Mouse (Mus musculus): Measurements from ENCODE around the gene Carhsp1. TPM values are rescaled to one million over a fixed set of nuclear protein-coding genes. Genes with fewer than 3 reads are reported as not detected.
A peak's percentile ranks its signal among the peaks of the same experiment; 100 is the strongest.

Gene Carhsp1
- polyA plus RNA-seq, 1 experiment = 80.6 TPM

- Histone ChIP-seq H3K4me1 (ENCODE audit: control insufficient read depth, insufficient read depth, low read length) (peaks cover 8% of the 10 kb centered on the region), H3K27ac (ENCODE audit: control insufficient read depth, insufficient read depth, low read depth, low read length) (no peak overlapping the region), H3K4me3 (ENCODE audit: control insufficient read depth, low read depth, low read length) (no peak overlapping the region), H3K36me3 (ENCODE audit: control insufficient read depth, insufficient read depth, low read length) (peaks cover 5% of the 10 kb centered on the region), H3K27me3 (ENCODE audit: control insufficient read depth, insufficient read depth, low read length) (no peaks in the 10 kb centered on the region)
- TF ChIP-seq POLR2A (IDR thresholded peaks at IDR 0.05; ENCODE audit: control insufficient read depth, low read depth, low read length) = no peak
- no peak for TF ChIP-seq CTCF (IDR thresholded peaks at IDR 0.05; ENCODE audit: control insufficient read depth, insufficient read depth, insufficient replicate concordance, low read depth, low read length)
These were observed 32.3 kb downstream of the Carhsp1 start for GRCm38 (mm10) chr16:8639466-8640191.

- Histone ChIP-seq H3K27me3 (ENCODE audit: control insufficient read depth, insufficient read depth, low read length) (no peaks in the 10 kb centered on the region), H3K4me1 (ENCODE audit: control insufficient read depth, insufficient read depth, low read length) (peaks cover 8% of the 10 kb centered on the region), H3K4me3 (ENCODE audit: control insufficient read depth, low read depth, low read length) (peak overlapping the region; percentile 99), H3K36me3 (ENCODE audit: control insufficient read depth, insufficient read depth, low read length) (peaks cover 3% of the 10 kb centered on the region), H3K27ac (ENCODE audit: control insufficient read depth, insufficient read depth, low read depth, low read length) (peak overlapping the region; percentile 98)
- TF ChIP-seq POLR2A (IDR thresholded peaks at IDR 0.05; ENCODE audit: control insufficient read depth, low read depth, low read length) (no peak), CTCF (IDR thresholded peaks at IDR 0.05; ENCODE audit: control insufficient read depth, insufficient read depth, insufficient replicate concordance, low read depth, low read length) (no peak)
These were observed 33.8 kb downstream of the Carhsp1 start for GRCm38 (mm10) chr16:8638131-8638530.

GRCm38 (mm10) chr16:8637217-8638051 lies 34.5 kb downstream of the Carhsp1 start, which contains the start of the genes Pmm2 and Tmem186:
Pmm2 (plus strand) TSS chr16:8637674.
Tmem186 (minus strand) TSS chr16:8637712.
- Histone ChIP-seq H3K4me3 (ENCODE audit: control insufficient read depth, low read depth, low read length) (peak within 1 kb of the TSS; percentile 99), H3K27ac (ENCODE audit: control insufficient read depth, insufficient read depth, low read depth, low read length) (peak within 1 kb of the TSS; percentile 98), H3K27me3 (ENCODE audit: control insufficient read depth, insufficient read depth, low read length) (no peaks in the 10 kb centered on the region), H3K36me3 (ENCODE audit: control insufficient read depth, insufficient read depth, low read length) (no peaks in the 10 kb centered on the region; the same call in 1 of the 2 replicates), H3K4me1 (ENCODE audit: control insufficient read depth, insufficient read depth, low read length) (peaks cover 8% of the 10 kb centered on the region)
- TF ChIP-seq POLR2A (IDR thresholded peaks at IDR 0.05; ENCODE audit: control insufficient read depth, low read depth, low read length) (peak; percentile 59), CTCF (IDR thresholded peaks at IDR 0.05; ENCODE audit: control insufficient read depth, insufficient read depth, insufficient replicate concordance, low read depth, low read length) (no peak)

DNA sequence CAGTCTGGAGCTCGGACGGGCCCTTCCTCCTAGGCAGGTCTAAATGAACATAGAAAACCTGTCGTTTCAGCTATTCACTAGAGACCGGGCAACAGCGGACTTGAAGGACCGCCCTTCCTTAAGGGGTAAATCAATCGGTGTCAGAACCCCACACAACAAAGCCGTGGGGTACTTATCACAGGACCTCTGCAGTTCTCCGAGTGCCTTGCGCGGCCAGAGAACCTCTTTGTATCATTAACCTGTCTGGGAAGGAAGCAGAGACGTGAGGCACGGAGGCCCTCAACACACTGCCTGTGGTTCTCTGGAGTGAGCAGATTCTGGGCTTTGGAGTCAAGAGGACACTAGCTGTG lies 35.1 kb downstream of the Carhsp1 start:
- Histone ChIP-seq H3K36me3 (ENCODE audit: control insufficient read depth, insufficient read depth, low read length) (no peaks in the 10 kb centered on the region; the same call in 1 of the 2 replicates), H3K4me1 (ENCODE audit: control insufficient read depth, insufficient read depth, low read length) (peaks cover 8% of the 10 kb centered on the region), H3K4me3 (ENCODE audit: control insufficient read depth, low read depth, low read length) (peak overlapping the region; percentile 99), H3K27ac (ENCODE audit: control insufficient read depth, insufficient read depth, low read depth, low read length) (peak overlapping the region; percentile 98), H3K27me3 (ENCODE audit: control insufficient read depth, insufficient read depth, low read length) (no peaks in the 10 kb centered on the region)
- TF ChIP-seq POLR2A (IDR thresholded peaks at IDR 0.05; ENCODE audit: control insufficient read depth, low read depth, low read length) (no peak), CTCF (IDR thresholded peaks at IDR 0.05; ENCODE audit: control insufficient read depth, insufficient read depth, insufficient replicate concordance, low read depth, low read length) (no peak)

- TF ChIP-seq POLR2A (IDR thresholded peaks at IDR 0.05; ENCODE audit: control insufficient read depth, low read depth, low read length) = no peak
- TF ChIP-seq CTCF (IDR thresholded peaks at IDR 0.05; ENCODE audit: control insufficient read depth, insufficient read depth, insufficient replicate concordance, low read depth, low read length) = no peak
- Histone ChIP-seq H3K27ac (ENCODE audit: control insufficient read depth, insufficient read depth, low read depth, low read length) (no peak overlapping the region), H3K36me3 (ENCODE audit: control insufficient read depth, insufficient read depth, low read length) (no peaks in the 10 kb centered on the region; the same call in 1 of the 2 replicates), H3K4me3 (ENCODE audit: control insufficient read depth, low read depth, low read length) (no peak overlapping the region), H3K4me1 (ENCODE audit: control insufficient read depth, insufficient read depth, low read length) (peaks cover 6% of the 10 kb centered on the region), H3K27me3 (ENCODE audit: control insufficient read depth, insufficient read depth, low read length) (no peaks in the 10 kb centered on the region)
These were observed 40.5 kb downstream of the Carhsp1 start for GRCm38 (mm10) chr16:8631428-8631827.

DNA sequence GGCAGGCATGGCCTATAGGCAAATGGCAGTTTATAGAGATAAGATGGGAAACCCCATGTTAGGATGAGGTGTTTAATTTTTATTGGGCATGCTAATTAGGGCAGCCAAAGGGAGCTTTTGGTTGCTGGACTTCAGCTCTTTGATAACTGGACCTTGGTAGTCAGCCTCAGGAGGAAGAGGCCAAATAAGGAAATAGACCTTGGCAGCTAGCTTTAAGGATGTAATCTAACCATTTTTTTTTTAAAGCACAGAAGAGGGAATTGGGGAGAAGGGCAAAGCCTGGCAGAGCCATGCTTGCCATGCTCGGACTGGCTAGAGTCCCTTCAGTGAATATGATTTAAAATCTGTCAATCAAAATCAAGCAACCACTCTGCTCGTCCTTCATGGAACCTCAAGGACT lies 41.5 kb downstream of the Carhsp1 start:
- Histone ChIP-seq H3K4me1 (ENCODE audit: control insufficient read depth, insufficient read depth, low read length) (no peaks in the 10 kb centered on the region), H3K27ac (ENCODE audit: control insufficient read depth, insufficient read depth, low read depth, low read length) (no peak overlapping the region), H3K4me3 (ENCODE audit: control insufficient read depth, low read depth, low read length) (no peak overlapping the region), H3K27me3 (ENCODE audit: control insufficient read depth, insufficient read depth, low read length) (no peaks in the 10 kb centered on the region), H3K36me3 (ENCODE audit: control insufficient read depth, insufficient read depth, low read length) (no peaks in the 10 kb centered on the region; the same call in 1 of the 2 replicates)
- TF ChIP-seq POLR2A (IDR thresholded peaks at IDR 0.05; ENCODE audit: control insufficient read depth, low read depth, low read length) (no peak), CTCF (IDR thresholded peaks at IDR 0.05; ENCODE audit: control insufficient read depth, insufficient read depth, insufficient replicate concordance, low read depth, low read length) (no peak)

Measured in testis, adult 2 months (tissue).